Mouse (Mus musculus) small intestine, adult 2 months (tissue): Measurements from ENCODE around the gene Srrd.

Source experiments
- CTCF ChIP-seq: fragments of 200-500 bp; IDR thresholded peaks from 2 replicates; pipeline ENCODE4 v1.5.1; 2012; ENCODE audit warnings: low read depth, mild to moderate bottlenecking, control low read depth, inconsistent platforms, low read length, moderate library complexity, mixed read lengths; ENCODE audit not compliant: insufficient replicate concordance, insufficient read length; ENCODE audit errors: extremely low read depth
- POLR2A ChIP-seq: fragments of 200-500 bp; IDR thresholded peaks from 2 replicates; pipeline ENCODE4 v1.6.1; 2012; ENCODE audit warnings: low read depth, mild to moderate bottlenecking, control low read depth, inconsistent platforms, low read length, moderate library complexity

DNA sequence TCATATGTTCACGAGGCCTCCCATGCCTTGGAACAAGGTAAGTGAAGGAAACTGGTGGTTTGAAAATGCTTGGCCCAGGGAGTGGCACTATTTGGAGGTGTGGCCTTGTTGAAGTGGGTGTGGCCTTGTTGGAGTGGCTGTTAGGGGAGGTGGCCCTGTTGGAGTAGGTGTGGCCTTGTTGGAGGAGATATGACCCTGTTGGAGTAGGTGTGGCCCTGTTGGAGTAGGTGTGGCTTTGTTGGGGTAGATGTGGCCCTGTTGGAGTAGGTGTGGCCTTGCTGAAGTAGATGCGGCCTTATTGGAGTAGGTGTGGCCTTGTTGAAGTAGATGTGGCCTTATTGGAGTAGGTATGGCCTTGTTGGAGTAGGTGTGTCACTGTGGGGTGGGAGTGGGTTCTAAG, 43.1 kb upstream of the Srrd start:
- TF ChIP-seq POLR2A (no peak), CTCF (no peak)
